Mouse (Mus musculus) spleen, postnatal 14 days (tissue): ENCODE data around the gene Nt5c3.
A peak's percentile ranks its signal among the peaks of the same experiment; 100 is the strongest.

Experiments used
- DNase-seq, 2 experiments: peaks; one replicate each; pipeline ENCODE4 v3.0.0; 2021 to 2022; ENCODE audit warnings: low spot score in 2 of 2

The Nt5c3 gene

DNA sequence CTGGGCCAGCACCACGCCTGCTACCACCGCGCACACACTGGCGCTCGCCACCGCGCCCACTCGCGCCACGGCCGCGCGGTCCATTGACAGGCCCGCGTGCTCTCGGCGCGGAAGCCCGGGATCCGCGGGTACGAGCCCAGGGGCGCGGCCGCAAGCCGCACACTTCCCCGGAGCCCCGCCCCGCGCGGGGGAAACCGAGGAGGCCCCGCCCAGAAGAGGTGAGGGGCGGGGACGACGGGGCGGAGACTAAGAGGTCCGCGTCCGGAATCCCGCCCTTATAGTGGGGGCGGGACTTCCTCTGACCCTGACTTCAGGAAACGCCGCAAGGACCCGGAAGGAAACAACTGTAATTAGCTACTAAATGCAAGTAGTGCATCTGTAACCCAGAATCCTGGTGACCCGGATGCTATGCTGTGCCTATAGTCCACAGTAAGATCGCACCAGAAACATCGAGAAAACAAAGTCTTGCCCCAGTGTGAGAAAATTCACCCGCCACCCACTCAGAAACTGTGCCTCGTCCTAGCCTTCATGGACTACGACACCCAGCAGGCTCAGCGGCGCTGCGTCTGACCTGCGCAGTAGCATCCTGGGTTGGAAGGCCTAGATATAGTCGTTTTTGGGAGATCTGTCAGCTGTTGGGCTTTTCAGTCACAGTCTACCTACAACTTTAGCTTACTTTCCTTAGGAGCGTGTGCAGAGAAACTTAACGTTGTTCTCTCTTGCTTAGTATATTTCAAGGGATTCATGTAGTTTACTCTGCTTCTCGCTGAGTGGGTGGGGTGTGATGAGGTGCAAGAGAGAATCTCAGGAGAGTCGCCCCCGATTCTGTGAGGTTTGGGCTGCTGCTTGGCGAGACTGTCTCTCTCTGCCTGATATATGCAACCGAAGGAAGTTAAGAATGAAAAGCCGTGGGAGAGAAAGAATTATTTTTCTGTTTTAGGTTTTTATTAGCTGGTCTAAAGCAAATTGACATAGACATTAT, at the start of gene Nt5c3, which contains the start of gene Vmn1r4:
Gene Nt5c3, minus strand, starts transcription at position 207 of the 982 bp plus-strand sequence.
Gene Vmn1r4, plus strand, starts transcription at position 290 of the 982 bp plus-strand sequence.
- peak; percentile 91 to 92 for DNase-seq

DNA sequence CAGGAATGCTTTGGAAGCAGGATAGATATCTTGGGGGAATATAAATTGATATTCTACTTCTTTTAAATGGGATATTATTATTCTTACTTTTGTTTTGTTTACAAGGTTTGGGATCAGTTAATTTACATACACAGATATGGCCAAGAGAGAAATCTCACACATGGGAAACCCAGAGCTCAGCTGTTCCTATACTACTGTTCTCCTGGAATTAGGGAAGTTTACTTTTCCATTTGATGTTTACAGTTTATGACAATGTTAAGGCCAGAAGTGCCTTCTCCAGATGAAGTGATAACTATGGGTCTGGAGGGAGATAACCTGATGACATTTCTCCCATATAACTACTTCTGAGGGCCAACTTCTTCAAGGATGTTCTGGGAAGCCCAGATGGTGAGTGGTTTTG, 46.2 kb upstream of the Nt5c3 start, which contains the start of gene Vmn1r5:
Gene Vmn1r5, plus strand, starts transcription at position 301 of the 400 bp plus-strand sequence.
- DNase-seq = no peak

DNA sequence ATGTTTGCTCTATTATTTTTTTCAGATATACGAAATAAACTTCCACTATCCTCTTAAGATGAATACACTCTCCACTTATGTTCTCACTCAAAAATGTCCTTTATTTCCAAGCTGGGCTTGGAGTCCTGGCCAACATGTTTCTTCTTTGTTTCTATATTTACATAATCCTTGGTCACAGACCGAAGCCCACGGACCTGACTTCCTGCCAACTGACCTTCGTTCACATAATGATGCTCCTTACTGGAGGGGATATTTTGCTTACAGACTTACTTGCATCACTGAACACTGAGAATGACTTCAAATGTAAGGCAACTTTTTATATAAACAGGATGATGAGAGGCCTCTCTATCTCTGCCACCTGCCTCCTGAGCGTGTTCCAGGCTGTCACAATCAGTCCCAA, 32.7 kb upstream of the Nt5c3 start:
- no peak for DNase-seq

DNA sequence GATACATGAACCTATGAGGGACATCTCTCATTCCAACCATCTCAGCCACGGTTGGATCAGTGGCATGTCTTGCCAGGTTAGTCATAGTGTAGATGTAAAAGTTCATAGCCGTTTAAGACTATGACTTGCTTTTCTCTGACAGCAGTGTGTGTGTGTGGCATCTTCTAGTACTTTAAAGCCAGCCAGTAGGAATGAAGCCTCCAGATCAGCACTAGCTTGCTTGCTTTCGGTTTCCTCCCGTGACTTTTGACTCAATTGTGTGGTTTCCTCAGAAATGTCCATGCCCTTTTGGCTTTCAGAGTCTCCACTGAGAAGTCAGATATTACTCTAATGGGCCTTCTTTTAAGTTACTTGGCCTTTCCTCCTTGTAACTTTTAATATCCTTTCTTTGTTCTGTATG, 10.6 kb upstream of the Nt5c3 start:
- DNase-seq = no peak

DNA sequence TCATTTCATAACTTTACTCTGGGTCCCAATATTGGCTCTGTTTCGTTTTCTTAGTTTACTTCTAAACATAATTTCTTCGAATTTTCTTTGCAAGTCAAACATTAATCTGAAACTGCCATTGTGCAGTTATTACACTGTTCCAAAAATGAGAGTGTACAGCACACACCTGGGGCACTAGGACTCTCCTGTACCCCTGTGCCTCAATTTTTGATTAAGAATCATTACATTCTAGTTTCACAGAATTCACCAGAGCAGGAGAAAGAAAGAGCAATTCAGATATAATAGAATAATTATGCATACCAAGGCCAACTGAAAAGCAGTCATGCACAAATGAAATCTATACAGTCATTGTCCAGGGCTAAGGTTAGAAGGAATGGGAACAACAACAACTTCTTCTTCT, 8.7 kb upstream of the Nt5c3 start:
- no peak for DNase-seq

DNA sequence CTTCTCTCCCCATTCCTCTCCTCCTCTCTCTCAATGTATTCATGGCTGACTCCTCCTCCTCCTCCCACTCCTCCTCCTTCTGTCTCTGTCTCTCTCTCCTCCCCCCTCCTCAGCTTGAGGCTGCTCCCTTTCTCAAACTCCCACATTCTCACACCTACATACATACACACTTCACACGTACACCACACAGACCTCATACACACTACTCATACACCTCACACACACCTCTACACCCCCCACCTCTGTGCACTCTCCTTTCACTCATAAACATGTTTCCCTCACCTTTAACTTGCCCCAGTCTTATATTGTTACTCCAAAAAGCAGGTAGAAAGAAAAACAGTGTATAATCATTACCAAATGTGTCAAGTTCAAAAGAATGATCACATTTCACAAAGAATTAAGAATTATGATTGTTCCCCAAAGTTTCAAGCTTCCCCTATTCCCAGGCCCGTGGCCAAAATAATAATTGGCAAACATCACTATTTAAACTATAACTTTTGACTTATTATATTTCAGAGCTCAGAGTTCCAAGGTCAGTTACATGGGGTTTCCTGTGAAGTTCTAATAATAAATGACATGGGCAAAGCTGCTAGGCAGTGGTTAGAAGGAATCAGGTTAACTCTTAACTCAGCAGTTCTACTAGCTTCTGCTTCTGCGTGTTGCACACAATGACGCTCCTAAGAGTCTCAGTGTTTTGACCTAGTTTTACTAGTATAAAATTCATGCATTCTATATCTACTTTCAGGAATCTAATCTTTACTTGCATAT, 8.1 kb upstream of the Nt5c3 start:
- no peak for DNase-seq

DNA sequence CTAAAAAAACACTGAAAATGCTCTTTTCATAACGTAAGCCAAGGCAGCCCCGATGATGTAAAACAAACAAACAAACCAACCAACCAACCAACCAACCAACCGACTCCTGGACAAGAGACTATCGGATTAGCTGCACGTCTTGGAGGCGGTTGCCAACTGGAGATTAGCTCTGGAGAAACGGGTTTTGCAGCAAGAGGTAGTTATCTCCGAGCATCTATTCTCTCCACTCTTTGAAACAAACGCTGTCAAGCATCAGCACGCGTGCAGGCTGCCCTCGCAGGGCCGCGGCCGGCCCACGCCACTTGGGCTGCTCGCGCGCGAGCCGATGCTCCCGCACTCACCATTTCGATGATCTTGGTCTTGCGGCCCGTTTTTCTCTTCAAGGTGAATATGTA, 404 bp downstream of the Nt5c3 start:
- DNase-seq = peak in 1 of 2 experiments; percentile 29

DNA sequence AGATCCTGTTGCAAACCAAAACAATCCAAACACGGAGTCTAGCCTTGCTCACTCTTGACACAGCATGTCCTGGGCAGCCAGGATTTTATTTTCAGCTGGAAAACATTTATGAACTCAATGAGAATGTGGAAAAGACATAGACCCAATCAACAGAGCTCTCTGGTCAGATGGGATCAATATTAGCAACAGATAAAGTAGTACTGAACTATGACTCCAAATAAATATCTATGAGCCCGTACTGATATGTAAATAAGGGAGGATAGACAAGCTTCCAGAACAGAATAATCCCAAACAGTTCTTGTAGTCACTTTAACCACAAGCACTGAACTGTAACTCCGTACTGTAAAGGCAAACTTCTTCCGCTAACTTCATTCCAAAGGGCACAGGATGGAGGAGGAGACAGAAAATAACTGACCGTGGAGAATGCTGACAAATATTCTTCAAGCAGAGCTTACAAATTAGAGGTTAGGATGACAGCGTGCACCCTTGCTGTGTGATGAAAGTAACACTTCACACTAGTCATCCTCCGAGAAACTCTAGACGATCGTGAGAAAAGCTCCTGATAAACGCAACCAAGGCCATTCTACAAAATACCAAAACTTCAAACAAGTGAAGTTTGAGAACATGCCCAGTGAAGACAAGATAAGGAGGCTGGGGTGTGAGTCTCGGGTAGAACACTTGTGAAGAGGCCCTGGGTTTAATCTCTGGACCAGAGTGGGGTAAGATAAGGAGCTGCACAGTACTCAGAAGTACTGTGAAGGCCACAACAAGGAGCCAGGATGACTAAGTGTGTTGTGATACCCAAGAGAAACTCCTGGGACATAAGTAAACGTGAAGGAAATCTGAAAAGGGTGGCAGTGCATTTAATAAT, 3.3 kb downstream of the Nt5c3 start:
- no peak for DNase-seq

DNA sequence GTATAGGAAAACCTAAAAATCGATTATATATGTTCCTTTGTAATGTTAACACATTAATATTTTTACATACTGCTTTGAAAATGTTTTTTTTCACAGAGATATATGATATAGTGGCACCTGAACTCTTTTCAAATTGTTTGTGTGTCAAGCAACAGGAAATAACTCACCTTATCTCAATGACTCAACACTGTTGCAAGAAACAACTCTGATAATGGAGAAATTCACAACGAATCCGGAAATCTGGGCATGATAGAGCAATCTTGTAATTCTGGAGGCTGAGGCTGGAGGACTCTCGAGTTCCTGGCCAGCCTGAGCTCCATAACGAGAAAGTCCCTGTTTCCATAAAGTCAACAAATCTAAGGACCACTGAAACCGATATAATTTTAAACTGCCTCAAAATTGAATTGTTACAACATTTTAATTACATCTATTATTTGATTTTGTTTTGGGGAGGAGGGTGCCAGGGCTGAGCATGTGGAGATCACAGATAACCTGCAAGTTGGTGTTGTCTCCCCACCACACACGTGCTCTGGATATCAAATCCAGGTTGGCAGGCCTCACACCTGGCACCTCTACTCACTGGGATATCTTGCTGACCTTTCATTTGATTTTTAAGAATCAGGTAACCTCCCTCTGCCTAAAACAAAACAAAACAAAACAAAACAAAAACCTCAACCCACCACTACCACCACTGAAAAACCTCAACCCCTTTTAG, 4.2 kb downstream of the Nt5c3 start:
- no peak for DNase-seq

DNA sequence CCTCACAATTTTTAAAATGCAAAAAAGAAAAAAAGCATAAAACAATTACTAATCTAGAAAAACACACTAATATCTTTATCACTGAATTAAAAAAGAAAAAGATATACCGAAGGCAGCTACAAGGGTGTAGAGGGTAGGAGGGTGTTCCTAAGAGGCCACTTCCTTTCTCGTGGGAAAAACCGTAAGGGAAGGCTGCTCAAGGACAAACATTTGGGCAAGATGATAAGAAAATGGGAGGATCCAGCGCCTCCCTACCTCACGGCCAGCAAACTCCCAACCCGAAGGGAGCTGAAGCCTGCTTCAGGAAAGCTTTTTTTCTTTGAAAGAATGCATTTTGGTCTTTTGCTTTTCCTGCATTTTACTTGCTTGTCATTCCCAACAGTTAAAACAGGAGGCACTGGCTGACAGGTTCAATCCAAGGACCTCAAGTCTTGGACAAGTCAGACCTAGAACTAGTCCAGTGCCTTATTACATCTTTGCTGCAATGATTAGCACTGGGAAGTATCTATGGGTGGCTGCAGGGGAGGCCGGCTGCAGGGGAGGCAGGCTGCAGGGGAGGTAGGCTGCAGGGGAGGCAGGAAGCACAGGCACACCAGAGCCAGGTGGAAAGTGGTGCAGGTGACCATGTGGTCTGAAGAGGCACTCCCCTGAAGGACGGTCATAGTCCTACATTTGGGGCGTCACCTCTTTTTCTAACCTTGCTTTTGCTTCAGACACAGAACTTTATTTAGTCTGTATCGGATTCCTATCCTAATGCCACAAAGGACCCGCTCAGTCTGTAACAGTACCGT, 6.0 kb downstream of the Nt5c3 start:
- DNase-seq = no peak

DNA sequence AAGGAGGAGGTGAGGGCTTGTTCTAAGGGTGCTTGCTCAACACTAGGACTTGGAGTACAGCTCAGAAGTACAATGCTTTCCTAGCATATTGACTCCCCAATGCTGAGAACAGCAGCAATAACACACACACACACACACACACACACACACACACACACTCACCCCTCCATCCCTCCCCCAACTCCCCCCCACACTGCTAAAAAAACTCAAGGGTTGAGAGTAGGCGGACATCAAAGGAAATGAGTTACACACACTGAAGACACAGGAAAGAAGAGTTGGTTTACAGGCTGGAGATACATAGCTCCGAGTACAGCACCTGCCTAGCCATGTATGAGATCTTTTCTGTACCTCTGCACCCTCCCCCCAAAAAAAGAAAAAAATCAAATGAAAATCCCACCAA, 7.5 kb downstream of the Nt5c3 start:
- no peak for DNase-seq

DNA sequence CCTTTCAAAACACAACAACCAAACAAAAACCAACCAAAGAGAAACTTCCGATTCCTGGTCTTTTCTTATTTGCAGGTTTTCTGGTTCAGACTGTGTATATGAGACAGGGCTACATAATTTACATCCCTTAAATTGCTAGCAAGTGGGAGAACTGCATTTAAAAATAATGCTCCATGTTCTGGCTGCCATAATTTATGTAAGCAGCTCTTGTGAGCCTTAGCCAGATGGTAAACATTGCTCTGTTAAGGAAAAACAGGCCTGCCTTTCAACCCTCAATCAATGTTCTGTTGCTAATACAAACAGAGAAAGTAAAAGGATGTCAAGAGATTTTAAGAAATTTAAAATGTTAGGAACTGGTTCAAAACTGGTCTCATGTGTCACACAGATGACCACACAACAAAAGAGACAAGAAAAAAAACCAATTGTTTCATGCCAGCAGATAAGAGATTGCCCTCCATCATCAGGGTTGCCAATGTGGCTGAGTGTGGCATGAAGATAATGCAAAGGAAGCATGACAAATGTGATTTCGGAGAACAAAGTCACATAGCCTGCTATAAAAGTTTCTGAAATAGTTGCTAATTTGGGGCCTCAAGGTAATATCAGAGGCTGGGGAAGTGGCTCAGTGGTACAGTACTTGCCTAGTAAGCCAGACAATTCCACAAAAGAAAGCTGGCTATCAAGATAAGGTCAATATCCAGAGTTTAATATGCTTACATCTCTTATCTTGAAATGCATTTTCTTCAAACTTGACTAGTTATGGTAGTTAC, 10.5 kb downstream of the Nt5c3 start:
- no peak for DNase-seq

DNA sequence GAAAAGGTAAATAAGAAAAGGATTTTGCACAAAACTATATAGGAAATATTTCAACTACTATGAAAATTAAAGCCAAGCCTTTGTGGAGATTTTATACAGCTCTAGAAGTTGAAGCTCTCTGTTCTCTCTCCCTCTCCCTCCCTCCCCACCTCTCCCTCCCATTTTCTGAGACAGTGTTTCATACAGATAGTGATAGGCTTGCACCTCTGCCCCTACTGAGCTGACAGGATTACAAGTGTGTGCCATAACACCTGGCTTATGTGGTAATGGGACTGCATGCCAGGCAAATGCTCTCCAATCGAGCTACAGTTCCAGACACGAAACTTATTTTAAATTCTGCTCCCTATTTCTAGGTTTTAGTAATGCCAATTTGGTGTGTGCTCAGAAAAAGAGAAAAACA, 12.8 kb downstream of the Nt5c3 start:
- DNase-seq = no peak

DNA sequence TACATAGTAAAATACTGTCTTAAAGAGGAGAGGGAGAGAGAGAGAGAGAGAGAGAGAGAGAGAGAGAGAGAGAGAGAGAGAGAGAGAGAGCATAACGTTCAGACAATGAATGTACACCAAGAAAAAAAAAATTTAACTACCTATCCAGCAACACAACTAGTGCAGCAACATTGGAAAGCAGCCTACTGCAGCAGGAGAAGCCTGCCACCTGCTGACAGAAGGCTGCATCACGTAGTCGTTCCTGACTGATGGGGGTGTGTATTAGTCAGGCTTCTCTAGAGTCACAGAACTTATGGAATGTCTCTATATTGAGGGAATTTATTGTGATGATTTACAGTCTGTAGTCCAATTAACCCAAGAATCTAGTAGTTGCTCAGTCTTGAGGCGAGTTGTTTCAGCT, 14.8 kb downstream of the Nt5c3 start:
- peak; percentile 57 to 73 for DNase-seq

DNA sequence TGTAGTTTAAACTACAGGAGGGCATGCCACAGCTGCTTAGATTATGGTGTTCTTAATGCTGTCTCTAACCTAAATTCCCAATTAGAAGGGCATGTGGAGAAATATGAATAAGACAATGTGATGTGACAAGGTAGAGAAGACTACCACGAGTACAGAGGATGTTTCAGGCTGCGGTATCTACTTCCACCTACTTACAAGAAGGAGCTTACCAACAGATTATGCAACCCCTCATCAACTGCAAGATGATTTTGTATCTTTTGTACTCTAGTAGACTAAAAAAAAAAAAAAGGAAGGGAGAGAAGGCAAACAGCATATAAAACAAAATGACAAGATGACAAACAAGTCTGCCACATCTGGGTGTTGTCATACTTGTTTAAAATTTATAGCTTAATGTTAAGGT, 15.3 kb downstream of the Nt5c3 start:
- DNase-seq = no peak

DNA sequence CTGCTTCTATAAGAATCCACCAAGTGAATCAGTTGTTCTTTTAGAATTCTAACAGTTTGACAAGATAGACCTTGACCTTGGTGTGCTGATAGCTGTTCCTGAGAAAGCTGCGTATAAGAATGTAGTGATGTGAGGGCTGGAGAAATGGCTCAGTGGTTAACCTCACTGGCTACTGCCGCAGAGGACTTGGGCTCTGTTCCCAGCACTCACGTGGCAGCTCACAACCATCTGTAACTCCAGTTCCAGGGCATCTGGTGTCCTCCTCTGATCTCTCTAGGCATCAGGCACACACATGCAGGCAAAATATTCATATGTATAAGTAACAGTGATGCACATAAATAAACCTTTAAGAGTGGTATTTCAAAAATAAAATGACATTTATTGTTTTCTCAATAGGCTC, 15.8 kb downstream of the Nt5c3 start:
- no peak for DNase-seq

DNA sequence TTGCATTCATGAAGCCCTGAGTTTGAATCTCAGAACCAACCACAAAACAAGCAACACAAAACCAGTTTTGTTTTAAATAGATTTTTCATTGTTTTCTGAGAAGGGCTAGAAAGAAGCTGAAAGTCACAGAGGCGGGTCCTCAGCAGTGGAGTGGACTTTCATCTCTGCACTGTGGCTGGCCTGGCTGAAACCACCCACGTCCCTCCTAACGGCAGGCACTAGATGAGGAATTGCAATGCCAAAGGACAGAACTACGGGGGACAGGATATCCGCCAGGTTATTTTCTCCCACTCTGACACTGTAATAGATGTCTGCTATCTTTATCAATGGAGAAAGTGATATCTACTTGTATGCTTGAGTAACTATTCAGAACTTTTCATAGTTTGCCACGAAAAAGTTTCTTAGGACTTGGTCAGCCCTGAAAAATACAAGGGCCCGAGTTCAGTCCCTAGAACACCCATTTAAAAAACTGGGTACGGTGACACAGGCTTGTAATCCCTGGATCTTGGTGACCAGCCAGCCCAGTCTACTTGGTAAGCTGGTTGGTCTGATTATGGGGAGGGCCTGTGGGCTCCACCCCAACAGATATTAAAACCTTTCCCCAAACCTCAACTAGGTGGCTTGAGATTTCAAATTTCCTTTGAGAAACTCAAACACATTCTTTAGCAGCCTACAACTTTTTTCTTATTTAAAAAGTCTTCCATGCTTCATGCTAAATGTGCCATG, 17.4 kb downstream of the Nt5c3 start:
- no peak for DNase-seq

DNA sequence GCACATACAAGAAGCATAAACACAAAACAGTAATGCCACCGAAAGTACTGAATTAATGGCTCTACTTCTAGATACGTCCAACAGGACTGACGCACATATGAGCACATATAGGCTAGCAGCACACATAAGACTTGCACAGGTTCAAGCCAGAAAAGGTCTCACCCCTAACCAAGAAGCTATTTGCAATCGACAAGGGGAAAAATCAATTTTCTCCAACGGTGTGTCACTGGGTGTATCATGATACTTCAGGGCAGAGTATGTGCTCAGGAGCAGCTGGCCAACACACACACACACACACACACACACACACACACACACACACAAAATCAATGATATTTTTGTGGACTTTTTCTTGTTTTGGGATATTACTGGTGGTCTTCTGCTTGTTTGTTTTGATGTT, 18.2 kb downstream of the Nt5c3 start:
- no peak for DNase-seq

DNA sequence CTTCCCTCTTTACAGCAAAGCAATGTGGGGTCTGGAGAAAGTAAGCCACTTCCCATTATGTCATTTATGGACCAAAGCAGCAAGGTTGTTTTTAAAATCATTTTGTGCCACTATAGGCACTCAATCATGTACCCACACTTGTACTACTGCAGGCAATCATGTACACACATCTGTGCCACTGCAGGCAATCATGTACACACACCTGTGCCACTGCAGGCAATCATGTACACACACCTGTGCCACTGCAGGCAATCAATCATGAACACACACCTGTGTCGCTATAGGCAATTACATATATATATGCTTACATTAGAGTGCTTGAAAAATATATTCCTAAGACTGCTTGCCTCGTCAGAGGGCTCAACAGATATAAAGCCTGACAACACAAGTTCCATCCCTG, 18.8 kb downstream of the Nt5c3 start:
- no peak for DNase-seq
